Mouse (Mus musculus) left cerebral cortex, adult 2 months (tissue): ENCODE data around the gene Rad51. TPM values are rescaled to one million over a fixed set of nuclear protein-coding genes. Genes with fewer than 3 reads are reported as not detected.

ENCODE experiments used
- DNase-seq, 2 experiments: peaks; one replicate each; pipeline ENCODE4 v3.0.0; 2021 to 2022; ENCODE audit warnings: low spot score in 2 of 2, mixed read lengths in 1 of 2; ENCODE audit errors: extremely low spot score in 1 of 2
- H3K27ac ChIP-seq: fragments of 200-600 bp; 2 replicates; pipeline ENCODE4 v1.8.1; 2022
- H3K4me3 ChIP-seq: fragments of 200-600 bp; 2 replicates; pipeline ENCODE4 v1.8.1; 2022
- CTCF ChIP-seq: fragments of 200-600 bp; IDR thresholded peaks from 2 replicates; pipeline ENCODE4 v1.8.1; 2022; ENCODE audit warnings: antibody characterized with exemption, mild to moderate bottlenecking, moderate library complexity
- intact Hi-C: fragments of 180-260 bp; cut with DNase I; formaldehyde crosslinking; loops from one replicate; pipeline ENCODE4 v1.15.1; 2025
- total RNA-seq, 2 experiments: library from RNA; stranded (reverse); gene quantifications; 2 replicates each; pipeline ENCODE4 v1.2.3; 2021

Gene Rad51
- total RNA-seq, 2 experiments from 2014 or later, result 0.82 to 0.97 TPM

DNA sequence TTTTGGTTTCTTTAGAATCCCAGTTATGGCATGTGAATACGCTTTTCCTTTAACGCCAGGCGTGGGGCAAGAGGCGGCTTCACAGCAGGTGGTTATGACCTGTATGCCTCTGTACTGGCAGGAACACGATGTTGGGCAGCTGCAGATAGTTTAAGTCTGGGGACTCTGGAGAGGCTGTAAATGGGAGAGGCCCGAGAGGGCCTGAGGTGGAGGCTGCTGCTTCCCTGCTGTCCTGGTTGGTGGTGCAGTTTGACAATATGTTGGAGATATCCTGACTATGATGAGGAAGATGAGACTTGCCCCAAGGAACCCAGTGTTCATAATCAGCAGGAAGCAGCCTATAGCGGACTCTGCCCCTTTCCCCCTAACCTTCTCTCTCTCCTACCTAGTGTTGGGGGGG lies 70.3 kb downstream of the Rad51 start:
- TF ChIP-seq CTCF, result no peak
- H3K4me3 ChIP-seq, result no peak overlapping the region
- intact Hi-C loops, result no loop called here
- no peak overlapping the region for H3K27ac ChIP-seq
- DNase-seq, result no peak

GRCm38 (mm10) chr2:119189029-119189710 lies 76.6 kb downstream of the Rad51 start:
- intact Hi-C loops, result loop anchor here (1.0 to 2.0 kb wide), 2 partner anchors 32 to 148 kb away; partner anchors contain the start of gene Rmdn3
- no peak overlapping the region for H3K27ac ChIP-seq

DNA sequence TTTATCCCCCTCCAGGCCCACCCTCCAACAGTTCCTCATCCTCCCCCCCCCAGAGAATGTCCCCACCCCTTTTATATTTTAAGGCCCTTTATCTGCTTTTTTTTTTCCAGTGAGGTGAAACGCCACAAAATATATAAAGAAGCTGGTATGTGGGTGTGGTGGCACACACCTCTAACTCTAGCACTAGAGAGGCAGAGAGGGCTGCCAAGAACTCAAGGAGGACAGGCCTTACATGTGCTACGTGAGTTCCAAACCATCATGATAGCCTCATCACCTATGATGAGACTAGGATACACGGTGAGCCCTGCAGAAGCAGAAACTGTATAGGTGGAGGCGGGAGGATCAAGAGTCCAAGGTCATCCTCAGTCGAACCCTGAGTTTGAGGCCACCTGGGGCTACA lies 78.4 kb downstream of the Rad51 start:
- TF ChIP-seq CTCF, result no peak
- Histone ChIP-seq H3K27ac (no peak overlapping the region), H3K4me3 (no peak overlapping the region)
- intact Hi-C loops, result no loop called here
- no peak for DNase-seq

More at GRCm38 (mm10) chr2:119189029-119189710, 76.6 kb downstream of the Rad51 start:
- H3K4me3 ChIP-seq, result peak overlapping the region; percentile 40
- peak; percentile 76 to 90 for DNase-seq
- peak; percentile 62 for TF ChIP-seq CTCF

- intact Hi-C loops, result no loop called here
- H3K4me3 ChIP-seq, result no peak overlapping the region
- no peak for TF ChIP-seq CTCF
- H3K27ac ChIP-seq, result no peak overlapping the region
- DNase-seq, result no peak
Observed at GRCm38 (mm10) chr2:119194140-119194539, 81.5 kb downstream of the Rad51 start.

- no peak for DNase-seq
- no peak overlapping the region for H3K27ac ChIP-seq
- H3K4me3 ChIP-seq, result no peak overlapping the region
- intact Hi-C loops, result no loop called here
- no peak for TF ChIP-seq CTCF
Observed at GRCm38 (mm10) chr2:119196316-119197108, 83.9 kb downstream of the Rad51 start.

Other genes starting within 250 kb of the Rad51 start
- gene Bahd1, start 212.4 kb upstream of the Rad51 start, total RNA-seq, result 10 to 100 TPM; 52.2 to 58.1 TPM
- gene Chst14, start 186.3 kb upstream of the Rad51 start, total RNA-seq, result 1 to 10 TPM; 2.4 to 3.3 TPM
- 10 to 100 TPM; 46.1 to 49.7 TPM for gene Ccdc32, start 83.4 kb upstream of the Rad51 start, total RNA-seq
- 1 to 10 TPM; 7.7 to 7.8 TPM for gene Rpusd2, start 78.0 kb upstream of the Rad51 start, total RNA-seq
- under 1 TPM; 0.07 to 0.19 TPM for gene Knl1, start 65.7 kb upstream of the Rad51 start, total RNA-seq
- 10 to 100 TPM; 62.4 to 62.9 TPM for gene Rmdn3, start 44.2 kb downstream of the Rad51 start, total RNA-seq
- gene Gchfr, start 55.0 kb downstream of the Rad51 start, total RNA-seq, result not detected
- not detected for gene Gm14137, start 61.7 kb downstream of the Rad51 start, total RNA-seq
- gene Zfyve19, start 95.8 kb downstream of the Rad51 start, total RNA-seq, result 10 to 100 TPM; 38.0 to 41.9 TPM
- gene Dnajc17, start 96.0 kb downstream of the Rad51 start, total RNA-seq, result 10 to 100 TPM; 15.5 to 19.3 TPM
- gene Ppp1r14d, start 117.1 kb downstream of the Rad51 start, total RNA-seq, result not detected
- 1 to 10 TPM in 1 of 2 experiments, under 1 TPM in 1; 0.96 to 1.2 TPM for gene Spint1, start 124.6 kb downstream of the Rad51 start, total RNA-seq
- gene Rhov, start 158.5 kb downstream of the Rad51 start, total RNA-seq, result 10 to 100 TPM in 1 of 2 experiments, 1 to 10 TPM in 1; 9.8 to 11.1 TPM
- gene Vps18, start 175.9 kb downstream of the Rad51 start, total RNA-seq, result 10 to 100 TPM; 47.2 to 50.8 TPM
- gene Dll4, start 213.0 kb downstream of the Rad51 start, total RNA-seq, result 1 to 10 TPM; 2.3 to 2.4 TPM
- 1 to 10 TPM; 7.5 to 8.7 TPM for gene Chac1, start 238.4 kb downstream of the Rad51 start, total RNA-seq